Mouse (Mus musculus): ENCODE measurements around the gene Lce1l. TPM values are rescaled to one million over a fixed set of nuclear protein-coding genes. Genes with fewer than 3 reads are reported as not detected.

Lce1l gene
- not detected in 4 replicates for total RNA-seq (2023; ENCODE audit: inconsistent age)

DNA sequence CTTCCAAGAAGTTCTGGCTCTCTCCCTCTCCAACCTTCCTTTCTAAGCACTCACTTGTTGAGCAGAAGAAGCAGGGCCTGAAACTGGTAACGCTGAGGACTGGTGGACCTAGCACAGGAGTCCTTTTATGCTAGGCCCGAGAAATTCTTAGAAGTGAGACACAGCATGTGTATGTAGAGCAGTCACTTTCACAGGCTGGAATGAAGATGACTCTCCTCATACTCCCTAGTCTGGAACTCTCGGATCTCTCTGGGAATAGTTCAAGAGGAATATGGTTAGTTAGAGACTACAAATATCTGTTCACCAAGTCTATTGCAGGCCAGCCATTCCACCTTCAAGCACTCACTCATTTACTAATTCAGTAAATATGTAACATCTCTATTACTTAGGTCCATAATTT, at the start of gene Lce1l:
Gene Lce1l, minus strand, starts transcription at position 101 of the 400 bp plus-strand sequence.

DNA sequence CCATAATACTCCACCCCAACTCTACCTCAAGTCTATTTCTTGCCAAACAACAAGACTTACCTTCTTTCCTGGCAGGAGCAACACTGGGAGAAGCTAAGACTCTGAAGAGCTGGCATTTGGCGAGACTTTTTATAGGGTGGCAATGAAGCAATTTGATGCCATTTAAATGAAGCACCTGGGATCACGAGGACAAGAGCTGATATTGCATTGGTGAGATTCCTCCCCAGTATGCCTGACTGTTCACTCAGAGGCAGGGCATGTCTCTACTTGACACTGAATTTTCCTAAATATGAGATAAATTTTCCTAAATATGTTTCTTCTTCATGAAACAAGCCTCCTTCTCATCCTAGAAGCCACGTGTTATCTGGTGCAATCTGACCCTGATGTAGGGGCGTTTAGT, 19.0 kb upstream of the Lce1l start, which contains the start of gene 2310050C09Rik:
Gene 2310050C09Rik, minus strand, starts transcription at position 101 of the 400 bp plus-strand sequence.

DNA sequence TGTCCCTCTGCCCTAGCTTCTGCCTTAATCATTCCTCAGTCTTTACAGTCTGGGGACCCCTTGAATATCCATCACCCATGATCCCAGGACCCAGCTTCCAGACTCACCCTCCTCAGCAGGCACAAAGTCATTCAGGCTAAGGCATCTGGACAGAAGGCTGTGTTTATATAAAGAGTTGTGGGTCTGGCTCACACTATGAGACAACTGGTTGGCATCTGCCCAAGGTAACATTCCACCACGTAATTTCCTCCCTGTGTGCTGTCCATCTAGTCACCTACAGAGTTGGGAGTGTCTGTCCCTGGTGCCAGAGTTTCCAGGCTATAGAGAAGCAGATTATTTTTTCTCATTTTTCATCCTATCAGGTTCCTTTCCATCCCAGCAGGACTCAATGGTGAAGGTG, 24.0 kb downstream of the Lce1l start, which contains the start of gene Kprp:
Gene Kprp, minus strand, starts transcription at position 140 of the 400 bp plus-strand sequence.

GRCm38 (mm10) chr3:92807791-92808190, 43.3 kb downstream of the Lce1l start, which contains the start of gene Lce1k:
Lce1k (minus strand) TSS chr3:92807891.

Other genes with a start within 250 kb of the Lce1l start
- gene 2210017I01Rik, start 243.8 kb downstream of the Lce1l start, total RNA-seq (2023; ENCODE audit: inconsistent age): not detected in 4 replicates
- gene Lce6a, start 229.6 kb downstream of the Lce1l start, total RNA-seq (2023; ENCODE audit: inconsistent age): not detected in 4 replicates
- not detected in 4 replicates for gene Lce1a1, start 203.0 kb downstream of the Lce1l start, total RNA-seq (2023; ENCODE audit: inconsistent age)
- gene Lce1b, start 194.4 kb downstream of the Lce1l start, total RNA-seq (2023; ENCODE audit: inconsistent age): not detected in 4 replicates
- not detected in 4 replicates for gene Lce1a2, start 181.0 kb downstream of the Lce1l start, total RNA-seq (2023; ENCODE audit: inconsistent age)
- not detected in 4 replicates for gene Lce1c, start 172.0 kb downstream of the Lce1l start, total RNA-seq (2023; ENCODE audit: inconsistent age)
- gene Lce1d, start 164.1 kb downstream of the Lce1l start, total RNA-seq (2023; ENCODE audit: inconsistent age): not detected in 4 replicates
- gene Lce1e, start 142.2 kb downstream of the Lce1l start, total RNA-seq (2023; ENCODE audit: inconsistent age): not detected in 4 replicates
- gene Lce1f, start 130.9 kb downstream of the Lce1l start, total RNA-seq (2023; ENCODE audit: inconsistent age): not detected in 4 replicates
- gene Gm38119, start 112.2 kb downstream of the Lce1l start, total RNA-seq (2023; ENCODE audit: inconsistent age): not detected in 4 replicates
- gene Lce1g, start 98.9 kb downstream of the Lce1l start, total RNA-seq (2023; ENCODE audit: inconsistent age): not detected in 4 replicates
- gene Lce1h, start 86.2 kb downstream of the Lce1l start, total RNA-seq (2023; ENCODE audit: inconsistent age): not detected in 4 replicates
- gene Lce1i, start 72.4 kb downstream of the Lce1l start, total RNA-seq (2023; ENCODE audit: inconsistent age): not detected in 4 replicates
- gene Lce1j, start 60.8 kb downstream of the Lce1l start, total RNA-seq (2023; ENCODE audit: inconsistent age): not detected in 4 replicates
- not detected in 4 replicates for gene Lce1k, start 43.4 kb downstream of the Lce1l start, total RNA-seq (2023; ENCODE audit: inconsistent age)
- gene Kprp, start 24.0 kb downstream of the Lce1l start, total RNA-seq (2023; ENCODE audit: inconsistent age): not detected in 4 replicates
- gene 2310050C09Rik, start 18.9 kb upstream of the Lce1l start, total RNA-seq (2023; ENCODE audit: inconsistent age): not detected in 4 replicates
- not detected in 4 replicates for gene Lce3a, start 74.9 kb upstream of the Lce1l start, total RNA-seq (2023; ENCODE audit: inconsistent age)
- not detected in 4 replicates for gene Lce3b, start 81.7 kb upstream of the Lce1l start, total RNA-seq (2023; ENCODE audit: inconsistent age)
- not detected in 4 replicates for gene Lce3c, start 93.2 kb upstream of the Lce1l start, total RNA-seq (2023; ENCODE audit: inconsistent age)
- not detected in 4 replicates for gene Lce3d, start 106.1 kb upstream of the Lce1l start, total RNA-seq (2023; ENCODE audit: inconsistent age)
- gene Lce3e, start 115.8 kb upstream of the Lce1l start, total RNA-seq (2023; ENCODE audit: inconsistent age): not detected in 4 replicates
- gene Lce3f, start 140.9 kb upstream of the Lce1l start, total RNA-seq (2023; ENCODE audit: inconsistent age): not detected in 4 replicates
- not detected in 4 replicates for gene Crct1, start 164.4 kb upstream of the Lce1l start, total RNA-seq (2023; ENCODE audit: inconsistent age)
- gene Lce1m, start 167.8 kb upstream of the Lce1l start, total RNA-seq (2023; ENCODE audit: inconsistent age): not detected in 4 replicates
- not detected in 4 replicates for gene Gm4858, start 217.5 kb upstream of the Lce1l start, total RNA-seq (2023; ENCODE audit: inconsistent age)

Data from B cell, adult (primary cell).